Mouse (Mus musculus): ENCODE results near the gene Ndufs6. TPM values are rescaled to one million over a fixed set of nuclear protein-coding genes. Genes with fewer than 3 reads are reported as not detected.

Ndufs6 gene
- 56.8 to 89.3 TPM (median 66.2 TPM) in 3 replicates for total RNA-seq (2017)

- ATAC-seq (replicated peaks; ENCODE audit: insufficient number of reproducible peaks, low FRiP score, low TSS enrichment, poor library complexity, severe bottlenecking), result peak; percentile 84
Observed at GRCm38 (mm10) chr13:73327827-73328698, at the start of gene Ndufs6, which contains the start of gene Mrpl36. Gene Ndufs6 (minus strand): TSS chr13:73328542. Gene Mrpl36 (plus strand): TSS chr13:73328513.

DNA sequence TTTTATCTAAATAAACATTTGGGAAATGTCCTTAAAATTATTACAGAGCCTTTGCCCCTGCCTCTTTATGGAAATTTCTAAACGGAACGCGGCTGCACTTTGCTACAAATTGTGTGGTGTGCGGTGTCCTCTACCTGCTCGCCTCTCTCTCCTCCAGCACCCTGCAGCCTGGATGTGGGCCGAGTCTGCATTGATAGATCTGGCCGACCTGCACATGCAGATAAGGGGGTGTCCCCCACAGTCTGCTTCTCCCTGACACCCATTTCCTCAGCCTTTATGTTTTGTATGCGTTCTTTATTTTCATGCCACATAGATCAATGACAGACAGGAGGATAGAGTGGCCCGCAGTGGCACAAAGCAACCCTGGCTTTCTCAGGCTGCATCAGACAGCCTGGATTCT lies 49.3 kb upstream of the Ndufs6 start:
- no peak for ATAC-seq (replicated peaks; ENCODE audit: insufficient number of reproducible peaks, low FRiP score, low TSS enrichment, poor library complexity, severe bottlenecking)

- ATAC-seq (replicated peaks; ENCODE audit: insufficient number of reproducible peaks, low FRiP score, low TSS enrichment, poor library complexity, severe bottlenecking), result no peak
Observed at GRCm38 (mm10) chr13:73374612-73375011, 46.3 kb upstream of the Ndufs6 start.

DNA sequence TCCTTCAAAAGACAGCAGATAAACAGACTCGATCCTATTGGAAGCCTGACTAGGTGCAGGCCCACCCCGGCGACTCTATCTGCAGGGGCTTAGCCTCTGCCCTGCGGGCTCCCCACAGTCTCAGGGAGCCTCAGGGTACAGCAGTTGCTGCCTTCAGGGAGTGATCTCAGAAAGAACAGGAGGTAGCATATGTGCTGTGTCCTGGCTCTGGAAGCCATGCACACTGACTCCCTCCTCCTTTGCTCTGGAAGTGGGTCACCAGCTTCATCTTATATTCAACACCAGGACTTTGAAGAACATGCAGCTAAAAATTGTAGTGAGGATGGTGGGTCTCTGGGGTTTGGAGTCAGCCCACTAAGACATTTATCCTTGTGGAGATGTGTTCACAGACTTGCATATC lies 45.0 kb upstream of the Ndufs6 start:
- no peak for ATAC-seq (replicated peaks; ENCODE audit: insufficient number of reproducible peaks, low FRiP score, low TSS enrichment, poor library complexity, severe bottlenecking)

DNA sequence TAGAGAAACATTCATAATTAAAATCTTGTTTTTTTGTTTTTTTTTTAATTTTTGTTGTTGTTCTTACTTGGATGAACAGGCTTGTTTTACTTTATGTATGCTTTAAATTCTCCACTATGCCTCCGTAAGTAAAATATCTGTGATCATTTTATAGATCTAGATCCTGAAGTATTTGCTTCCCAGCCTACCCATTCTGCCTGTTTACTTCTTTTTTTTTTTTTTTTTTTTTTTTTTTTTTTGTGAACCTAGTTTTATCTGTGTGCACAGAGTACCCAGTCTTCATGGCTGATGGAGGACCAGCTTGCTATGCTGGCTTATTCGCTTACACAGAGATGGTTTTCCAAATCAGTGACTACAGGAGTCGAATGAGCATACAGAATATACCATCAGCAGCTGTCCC lies 28.8 kb upstream of the Ndufs6 start:
- no peak for ATAC-seq (replicated peaks; ENCODE audit: insufficient number of reproducible peaks, low FRiP score, low TSS enrichment, poor library complexity, severe bottlenecking)

DNA sequence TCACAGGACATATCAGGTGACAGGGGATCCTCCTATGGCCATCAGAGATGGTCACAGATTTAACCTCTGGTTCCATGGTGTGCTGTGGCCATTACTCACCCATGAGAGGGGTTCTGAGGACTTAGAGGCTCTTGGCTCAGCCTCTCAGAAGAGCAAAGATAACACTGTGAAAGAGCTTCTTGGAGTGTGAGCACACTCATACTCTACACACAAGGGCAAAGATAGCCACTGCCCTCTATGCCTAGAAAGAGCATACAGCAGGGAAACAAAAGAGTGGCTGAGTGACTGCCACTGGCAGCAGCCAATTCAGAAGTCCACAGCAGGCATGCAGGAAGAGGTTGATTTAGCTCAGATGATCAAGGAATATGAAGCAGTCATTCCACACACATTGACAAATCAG lies 24.1 kb upstream of the Ndufs6 start:
- no peak for ATAC-seq (replicated peaks; ENCODE audit: insufficient number of reproducible peaks, low FRiP score, low TSS enrichment, poor library complexity, severe bottlenecking)

DNA sequence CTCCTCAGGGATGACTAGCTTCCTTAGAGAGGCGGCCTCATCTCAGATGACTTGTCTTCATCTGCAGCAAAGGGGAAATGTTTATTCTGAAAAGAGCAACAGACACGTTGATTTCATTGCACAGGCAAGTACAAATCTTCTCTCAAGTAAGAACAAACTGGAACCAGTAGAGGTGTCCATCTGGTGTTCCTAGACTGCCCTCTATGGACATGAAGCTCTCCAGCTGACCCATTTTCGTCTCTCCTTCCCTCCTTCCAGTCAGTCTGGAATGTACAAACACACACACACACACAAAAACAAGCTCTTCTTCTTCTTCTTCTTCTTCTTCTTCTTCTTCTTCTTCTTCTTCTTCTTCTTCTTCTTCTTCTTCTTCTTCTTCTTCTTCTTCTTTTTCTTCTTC lies 23.6 kb upstream of the Ndufs6 start:
- no peak for ATAC-seq (replicated peaks; ENCODE audit: insufficient number of reproducible peaks, low FRiP score, low TSS enrichment, poor library complexity, severe bottlenecking)

DNA sequence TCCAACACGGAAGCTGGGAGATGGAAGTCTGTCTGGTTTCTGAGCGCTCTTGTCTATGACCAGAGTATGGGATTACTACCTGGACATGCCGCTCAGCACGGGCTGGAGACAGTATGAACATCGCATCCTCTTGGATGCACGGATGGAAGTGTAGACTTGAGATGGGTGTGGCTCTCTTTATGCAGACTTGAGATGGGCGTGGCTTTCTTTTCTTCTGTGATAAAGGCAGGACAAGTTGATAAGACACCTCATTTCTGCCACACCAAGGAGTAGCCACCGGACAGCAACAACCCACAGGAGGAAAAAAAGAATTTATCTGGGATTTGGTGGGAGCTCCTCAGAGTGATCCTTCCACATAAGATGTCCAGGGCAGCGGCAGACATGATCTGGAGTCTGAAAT lies 22.4 kb upstream of the Ndufs6 start:
- ATAC-seq (replicated peaks; ENCODE audit: insufficient number of reproducible peaks, low FRiP score, low TSS enrichment, poor library complexity, severe bottlenecking), result no peak

DNA sequence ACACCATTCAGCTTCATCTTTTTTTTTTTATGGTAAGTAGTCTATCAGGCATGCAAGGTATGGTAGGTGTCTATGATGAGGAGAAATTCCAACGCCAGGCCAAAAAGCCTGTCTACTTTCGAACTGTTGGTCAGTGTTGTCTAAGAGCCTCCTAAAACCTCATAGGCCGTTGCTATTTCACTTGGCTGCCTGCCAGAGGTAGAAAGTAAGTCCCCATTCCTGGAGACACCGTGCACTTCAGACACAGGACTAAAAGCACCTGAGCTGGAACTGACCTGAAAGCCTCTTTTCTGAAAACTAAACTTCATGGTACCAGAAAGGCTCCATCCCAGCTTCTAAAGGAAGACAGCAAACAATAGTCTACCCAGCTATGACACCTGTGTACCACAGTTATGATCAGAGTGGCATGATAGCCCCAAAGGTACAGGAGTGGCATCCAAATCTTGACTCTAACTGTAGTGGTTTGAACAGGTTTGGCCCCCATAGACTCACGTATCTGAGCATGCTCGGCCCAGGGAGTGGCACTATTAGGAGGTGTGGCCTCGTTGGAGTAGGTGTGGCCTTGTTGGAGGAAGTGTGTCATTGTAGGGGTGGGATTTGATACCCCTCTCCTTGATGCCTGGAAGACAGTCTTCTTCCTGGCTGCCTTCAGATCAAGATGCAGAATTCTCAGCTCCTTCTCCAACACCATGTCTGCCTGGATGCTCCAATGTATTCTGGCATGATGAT lies 19.7 kb upstream of the Ndufs6 start:
- ATAC-seq (replicated peaks; ENCODE audit: insufficient number of reproducible peaks, low FRiP score, low TSS enrichment, poor library complexity, severe bottlenecking), result no peak

DNA sequence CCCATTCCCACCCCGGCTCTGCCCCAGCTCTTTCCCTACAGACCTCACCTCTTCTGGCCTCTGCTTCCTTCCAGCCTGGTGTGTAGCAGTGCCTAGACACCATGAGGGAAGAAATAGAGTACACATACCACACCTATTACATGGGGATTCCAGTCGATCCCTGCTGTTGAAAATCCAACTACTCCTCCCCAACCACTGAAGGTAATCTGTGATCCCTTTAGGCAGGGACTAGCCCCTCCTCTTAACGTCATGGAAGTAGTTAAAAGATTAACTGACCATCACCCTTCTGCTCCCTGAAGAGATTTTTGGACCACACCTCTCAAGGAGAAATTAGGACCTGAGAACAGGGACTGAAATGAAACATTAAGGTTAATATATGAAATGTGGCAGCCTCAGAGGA lies 18.8 kb upstream of the Ndufs6 start:
- ATAC-seq (replicated peaks; ENCODE audit: insufficient number of reproducible peaks, low FRiP score, low TSS enrichment, poor library complexity, severe bottlenecking), result no peak

DNA sequence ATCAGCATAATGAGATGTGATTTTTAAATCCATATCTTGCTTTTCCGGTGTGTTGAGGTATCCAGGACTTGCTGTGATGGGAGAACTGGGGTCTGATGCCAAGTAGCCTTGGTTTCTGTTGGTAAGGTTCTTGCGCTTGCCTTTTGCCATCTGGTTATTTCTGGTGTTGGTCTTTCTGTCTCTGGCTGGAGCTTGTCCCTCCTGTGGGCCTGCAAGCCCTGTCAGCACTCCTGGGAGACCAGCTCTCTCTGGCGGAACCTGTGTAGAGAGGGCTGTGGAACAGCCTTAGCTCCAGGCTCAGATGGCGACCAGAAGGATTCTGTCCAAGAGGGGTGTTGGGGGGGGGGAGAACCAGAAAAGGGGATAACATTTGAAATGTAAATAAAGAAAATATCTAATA lies 18.4 kb upstream of the Ndufs6 start:
- ATAC-seq (replicated peaks; ENCODE audit: insufficient number of reproducible peaks, low FRiP score, low TSS enrichment, poor library complexity, severe bottlenecking), result no peak

DNA sequence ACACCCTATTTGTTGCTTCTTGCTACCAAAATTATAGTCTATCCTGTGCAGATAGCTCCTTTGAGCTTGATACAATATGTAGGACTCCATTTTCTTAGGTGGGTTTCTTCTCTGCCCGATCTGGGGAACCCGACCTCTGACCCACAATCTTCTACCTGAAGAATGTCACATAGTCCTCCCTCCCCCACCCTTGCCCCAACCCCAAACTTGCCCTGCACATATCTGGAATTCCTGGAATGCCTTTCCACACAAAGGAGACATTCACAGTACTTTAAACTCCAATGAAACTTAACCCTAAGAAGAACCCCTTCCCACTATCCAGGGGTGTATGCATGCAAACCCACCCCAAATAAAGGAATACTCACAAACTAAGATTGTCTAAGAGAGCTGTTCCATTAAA lies 17.8 kb upstream of the Ndufs6 start:
- no peak for ATAC-seq (replicated peaks; ENCODE audit: insufficient number of reproducible peaks, low FRiP score, low TSS enrichment, poor library complexity, severe bottlenecking)

DNA sequence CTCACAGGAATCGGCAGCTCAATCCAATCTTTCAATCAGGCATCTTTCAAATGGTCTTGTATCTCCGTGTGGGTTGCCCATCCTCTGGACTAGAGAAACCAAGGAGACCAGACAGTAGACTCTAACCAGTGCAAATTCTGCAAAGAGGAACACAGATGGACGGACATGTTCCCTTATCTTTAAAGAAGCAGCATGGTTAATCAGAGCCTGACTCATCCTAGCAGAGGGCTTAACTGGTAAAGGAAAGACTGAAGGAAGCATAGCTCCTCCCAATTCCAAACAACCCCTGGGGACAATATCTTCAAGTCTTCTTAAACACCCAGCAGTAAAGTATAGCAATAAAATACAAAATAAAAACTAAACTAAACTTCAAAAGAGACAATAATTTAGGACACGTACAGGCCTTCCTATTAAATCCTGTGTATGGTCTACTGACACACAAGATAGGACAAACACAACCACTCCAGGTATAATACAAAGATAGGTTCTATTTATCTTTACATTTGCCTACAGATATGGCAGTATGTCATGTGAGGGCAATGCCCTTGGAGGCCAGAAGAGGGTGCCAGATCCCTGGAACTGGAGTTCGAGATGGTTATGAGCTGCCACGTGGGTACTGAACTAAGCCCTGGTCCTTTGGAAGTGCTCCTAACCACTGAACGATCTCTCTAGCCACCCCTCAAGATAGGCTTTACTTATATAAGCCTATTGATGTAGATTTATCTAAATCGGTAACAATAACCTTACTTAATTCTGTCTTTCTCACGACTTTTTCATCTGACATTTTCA lies 17.0 kb upstream of the Ndufs6 start:
- ATAC-seq (replicated peaks; ENCODE audit: insufficient number of reproducible peaks, low FRiP score, low TSS enrichment, poor library complexity, severe bottlenecking), result no peak; the same call in 1 of the 2 replicates

DNA sequence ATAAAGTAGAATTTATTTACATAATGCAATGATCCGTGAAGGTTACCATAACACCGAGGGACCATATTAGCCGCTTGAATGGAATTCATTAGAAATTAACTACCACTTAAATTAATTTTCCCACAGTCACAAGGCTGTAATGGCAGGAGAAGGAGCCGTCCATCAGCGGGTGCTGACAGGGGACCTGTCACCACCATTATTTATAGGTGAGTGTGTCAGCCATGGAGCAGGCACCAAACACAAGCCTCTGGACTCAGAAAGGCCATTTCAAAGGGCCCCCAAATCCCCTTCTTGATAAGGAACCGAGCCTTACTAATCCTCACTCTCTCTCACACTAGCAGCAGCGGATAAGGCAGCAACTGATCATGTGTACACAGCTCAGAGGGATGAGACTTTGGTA lies 8.4 kb upstream of the Ndufs6 start:
- no peak for ATAC-seq (replicated peaks; ENCODE audit: insufficient number of reproducible peaks, low FRiP score, low TSS enrichment, poor library complexity, severe bottlenecking)

DNA sequence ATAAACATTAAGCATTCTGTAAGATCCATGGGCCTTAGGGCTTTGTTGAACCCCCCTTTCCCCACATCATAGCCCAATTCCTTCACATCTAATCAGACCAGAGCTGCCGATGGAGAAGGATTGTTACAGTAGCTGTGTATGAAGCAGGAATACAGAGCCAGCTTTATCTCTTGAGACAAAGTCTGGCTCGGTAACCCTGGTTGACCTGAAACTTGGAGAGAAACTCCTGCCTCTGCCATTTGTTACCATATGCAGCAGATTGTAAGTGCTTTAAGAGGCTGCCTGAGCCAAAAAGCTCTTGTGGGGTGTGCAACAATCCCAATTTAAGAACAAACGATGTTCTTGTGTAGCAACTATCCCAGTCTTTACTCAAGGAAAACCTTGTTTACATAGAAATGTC lies 3.4 kb upstream of the Ndufs6 start:
- no peak for ATAC-seq (replicated peaks; ENCODE audit: insufficient number of reproducible peaks, low FRiP score, low TSS enrichment, poor library complexity, severe bottlenecking)

GRCm38 (mm10) chr13:73330844-73331501 lies 2.6 kb upstream of the Ndufs6 start:
- peak; percentile 77 for ATAC-seq (replicated peaks; ENCODE audit: insufficient number of reproducible peaks, low FRiP score, low TSS enrichment, poor library complexity, severe bottlenecking)

DNA sequence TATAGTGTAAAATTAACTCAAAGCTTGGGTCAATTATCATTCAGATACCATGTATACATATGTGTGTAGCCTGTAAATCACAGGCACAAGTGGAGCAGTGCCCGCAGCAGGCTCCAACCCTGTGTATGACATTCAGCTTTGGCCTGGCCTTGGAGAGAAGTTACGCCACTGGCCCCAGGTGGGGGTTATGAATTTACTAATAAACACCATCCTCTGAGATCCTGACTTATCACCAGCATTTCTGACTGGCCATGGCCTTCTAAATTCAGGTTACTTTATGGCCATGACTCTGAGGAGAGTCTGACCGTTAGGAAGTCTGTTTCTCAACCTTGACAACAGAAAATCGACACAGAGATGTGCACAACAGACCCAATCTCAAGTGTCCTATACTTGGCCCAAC lies 4.9 kb downstream of the Ndufs6 start:
- no peak for ATAC-seq (replicated peaks; ENCODE audit: insufficient number of reproducible peaks, low FRiP score, low TSS enrichment, poor library complexity, severe bottlenecking)

- ATAC-seq (replicated peaks; ENCODE audit: insufficient number of reproducible peaks, low FRiP score, low TSS enrichment, poor library complexity, severe bottlenecking), result no peak
Observed at GRCm38 (mm10) chr13:73322626-73323025, 5.7 kb downstream of the Ndufs6 start.

GRCm38 (mm10) chr13:73320048-73320447 lies 8.3 kb downstream of the Ndufs6 start:
- no peak for ATAC-seq (replicated peaks; ENCODE audit: insufficient number of reproducible peaks, low FRiP score, low TSS enrichment, poor library complexity, severe bottlenecking)
